Mouse (Mus musculus) cerebellum, postnatal 25 days (tissue): Measurements from ENCODE around the gene A030014E15Rik.
"Not testable (repeated sequence)": the region's sequence is repeated elsewhere in the genome, so short reads cannot be mapped to it uniquely, and the experiment has no call there.

ENCODE experiments used
- DNase-seq, 2 experiments: peaks; one replicate each; pipeline ENCODE4 v3.0.0; 2021; ENCODE audit warnings: mixed read lengths in 2 of 2

A030014E15Rik gene

GRCm38 (mm10) chr1:82924650-82925049, at the start of gene A030014E15Rik:
Gene A030014E15Rik, plus strand, starts transcription at chr1:82924917.
- DNase-seq, result no peak

GRCm38 (mm10) chr1:82879172-82879571, 45.5 kb upstream of the A030014E15Rik start:
- DNase-seq, result no peak

- no peak for DNase-seq
Measured at GRCm38 (mm10) chr1:82880196-82880595, 44.5 kb upstream of the A030014E15Rik start.

GRCm38 (mm10) chr1:82893269-82893668, 31.4 kb upstream of the A030014E15Rik start:
- peak; percentile 45 to 63 for DNase-seq

- DNase-seq, result no peak
Measured at GRCm38 (mm10) chr1:82900567-82900966, 24.1 kb upstream of the A030014E15Rik start.

GRCm38 (mm10) chr1:82901201-82901600, 23.5 kb upstream of the A030014E15Rik start:
- no peak for DNase-seq

GRCm38 (mm10) chr1:82905886-82906285, 18.8 kb upstream of the A030014E15Rik start:
- DNase-seq, result no peak

- DNase-seq, result no peak
Measured at GRCm38 (mm10) chr1:82913025-82913424, 11.7 kb upstream of the A030014E15Rik start, which contains the start of gene A030005L19Rik. Gene A030005L19Rik, plus strand, starts transcription at chr1:82913325.

- DNase-seq, result not testable (repeated sequence)
Measured at GRCm38 (mm10) chr1:82913434-82913833, 11.3 kb upstream of the A030014E15Rik start.

GRCm38 (mm10) chr1:82930558-82930957, 5.8 kb downstream of the A030014E15Rik start:
- DNase-seq, result not testable (repeated sequence)

GRCm38 (mm10) chr1:82931326-82931725, 6.6 kb downstream of the A030014E15Rik start, which contains the start of gene Gm6217:
Gene Gm6217, minus strand, starts transcription at chr1:82931399.
- DNase-seq, result not testable (repeated sequence)

GRCm38 (mm10) chr1:82938666-82939065, 13.9 kb downstream of the A030014E15Rik start:
- no peak for DNase-seq

GRCm38 (mm10) chr1:82942505-82942904, 17.8 kb downstream of the A030014E15Rik start:
- DNase-seq, result not testable (repeated sequence)

- not testable (repeated sequence) for DNase-seq
Measured at GRCm38 (mm10) chr1:82943295-82943694, 18.6 kb downstream of the A030014E15Rik start, which contains the start of gene A030003K21Rik. Gene A030003K21Rik, minus strand, starts transcription at chr1:82943388.

- not testable (repeated sequence) for DNase-seq
Measured at GRCm38 (mm10) chr1:82946029-82946428, 21.3 kb downstream of the A030014E15Rik start.

GRCm38 (mm10) chr1:82948601-82949000, 23.9 kb downstream of the A030014E15Rik start:
- no peak for DNase-seq

- not testable (repeated sequence) for DNase-seq
Measured at GRCm38 (mm10) chr1:82955913-82956312, 31.2 kb downstream of the A030014E15Rik start, which contains the start of gene Gm7544. Gene Gm7544, minus strand, starts transcription at chr1:82956013.

GRCm38 (mm10) chr1:82959870-82960385, 35.2 kb downstream of the A030014E15Rik start, which contains the start of gene Gm47955:
Gene Gm47955, plus strand, starts transcription at chr1:82960286.
- no peak for DNase-seq

- no peak for DNase-seq
Measured at GRCm38 (mm10) chr1:82966413-82966812, 41.7 kb downstream of the A030014E15Rik start.

GRCm38 (mm10) chr1:82972046-82972445, 47.3 kb downstream of the A030014E15Rik start:
- no peak for DNase-seq

GRCm38 (mm10) chr1:82973244-82973643, 48.5 kb downstream of the A030014E15Rik start:
- DNase-seq, result no peak

- DNase-seq, result no peak
Measured at GRCm38 (mm10) chr1:82973901-82974300, 49.2 kb downstream of the A030014E15Rik start.

GRCm38 (mm10) chr1:82974342-82974741, 49.6 kb downstream of the A030014E15Rik start:
- DNase-seq, result no peak
